Mouse (Mus musculus) liver, embryonic 16.5 days (tissue): ENCODE measurements around the gene Pde6c. TPM values are rescaled to one million over a fixed set of nuclear protein-coding genes. Genes with fewer than 3 reads are reported as not detected.

Source experiments
- ATAC-seq: fragments of 200-750 bp; cut with Nextera tagmentation; 2 replicates; pipeline ENCODE4 v1.8.0; 2017; ENCODE audit warnings: low read depth, mild to moderate bottlenecking, moderate number of reproducible peaks, moderate library complexity
- H3K27ac ChIP-seq: fragments of 300-500 bp; sonication (generic); 2 replicates; pipeline ENCODE4 v1.5.1; 2014; ENCODE audit warnings: mild to moderate bottlenecking, low read length
- H3K27me3 ChIP-seq: fragments of 300-500 bp; sonication (generic); 2 replicates; pipeline ENCODE4 v1.6.1; 2014; ENCODE audit warnings: low read depth, low read length, mixed read lengths; ENCODE audit not compliant: control insufficient read depth, insufficient read depth
- H3K36me3 ChIP-seq: fragments of 300-500 bp; sonication (generic); 2 replicates; pipeline ENCODE4 v1.6.1; 2014; ENCODE audit warnings: mild to moderate bottlenecking; ENCODE audit not compliant: control insufficient read depth, insufficient read depth
- H3K4me1 ChIP-seq: fragments of 300-500 bp; sonication (generic); 2 replicates; pipeline ENCODE4 v1.6.1; 2014; ENCODE audit warnings: low read depth, low read length, mixed read lengths; ENCODE audit not compliant: control insufficient read depth
- H3K4me2 ChIP-seq: fragments of 300-500 bp; sonication (generic); 2 replicates; pipeline ENCODE4 v1.6.1; 2014; ENCODE audit warnings: low read depth, low read length, mixed read lengths
- H3K4me3 ChIP-seq: fragments of 300-500 bp; sonication (generic); 2 replicates; pipeline ENCODE4 v1.5.1; 2014; ENCODE audit warnings: low read depth, mild to moderate bottlenecking, low read length
- H3K9ac ChIP-seq: fragments of 300-500 bp; sonication (generic); 2 replicates; pipeline ENCODE4 v1.6.1; 2014; ENCODE audit warnings: low read depth, low read length
- H3K9me3 ChIP-seq: fragments of 300-500 bp; sonication (generic); replicated peaks from 2 replicates; pipeline ENCODE4 v1.6.1; 2016; ENCODE audit warnings: low read length; ENCODE audit not compliant: control insufficient read depth
- WGBS: fragments of 180-500 bp; shearing (Covaris S2); extraction: QIAGEN DNeasy Blood & Tissue Kit; methylation state at CpG from one replicate; pipeline ENCODE4 v1.1.7; 2014; ENCODE audit not compliant: insufficient replicate concordance; 5-methylcytosine and 5-hydroxymethylcytosine counted together
- polyA plus RNA-seq: library from polyadenylated mRNA; unstranded; fragments of >200 nt; fragmentation: Nextera tagmentation; extraction: Ambion mirVana; gene quantifications from 2 replicates; pipeline ENCODE4 v1.2.1, GENCODE M21; 2015

The Pde6c gene
- polyA plus RNA-seq, 1 experiment from 2014 or later, result 7.1 TPM

GRCm38 (mm10) chr19:38125219-38125610 lies 7.4 kb upstream of the Pde6c start, which contains the start of gene Rbp4:
Gene Rbp4, minus strand, starts transcription at chr19:38125281.
- 41% methylated on average over 6 of the region's 6 CpGs for WGBS
- no peaks in the 10 kb centered on the region; the same call in 1 of the 2 replicates for H3K4me1 ChIP-seq
- H3K27me3 ChIP-seq, result peaks cover 20% of the 10 kb centered on the region
- ATAC-seq, result peak; percentile 52
- peak within 1 kb of the TSS; percentile 63 for H3K9ac ChIP-seq
- H3K9me3 ChIP-seq, result no peaks in the 10 kb centered on the region
- peak within 1 kb of the TSS; percentile 50 for H3K4me2 ChIP-seq
- peak within 1 kb of the TSS; percentile 96 for H3K27ac ChIP-seq
- H3K4me3 ChIP-seq, result peak within 1 kb of the TSS; percentile 51
- no peaks in the 10 kb centered on the region for H3K36me3 ChIP-seq

DNA sequence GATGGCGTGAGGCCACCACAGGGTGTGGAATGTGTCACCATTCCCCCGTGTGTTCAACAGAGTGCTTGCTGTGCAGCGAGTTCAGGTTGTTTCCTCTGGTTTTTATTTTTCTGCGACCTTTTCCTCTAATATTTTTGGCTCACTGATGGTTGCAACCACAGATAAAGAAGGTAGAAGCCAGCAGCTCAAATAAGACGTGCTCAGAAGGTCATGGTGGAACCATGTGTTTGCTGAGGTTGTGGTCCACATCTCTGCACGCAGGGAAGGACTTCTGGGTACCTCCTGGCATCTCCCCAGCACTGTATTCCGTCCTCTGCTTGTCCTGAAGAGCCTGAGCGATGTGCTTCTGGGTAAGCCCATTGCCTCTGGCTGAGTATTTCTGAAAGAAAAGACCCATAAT lies 5.9 kb upstream of the Pde6c start:
- Histone ChIP-seq H3K36me3 (no peaks in the 10 kb centered on the region), H3K27ac (no peak overlapping the region)

DNA sequence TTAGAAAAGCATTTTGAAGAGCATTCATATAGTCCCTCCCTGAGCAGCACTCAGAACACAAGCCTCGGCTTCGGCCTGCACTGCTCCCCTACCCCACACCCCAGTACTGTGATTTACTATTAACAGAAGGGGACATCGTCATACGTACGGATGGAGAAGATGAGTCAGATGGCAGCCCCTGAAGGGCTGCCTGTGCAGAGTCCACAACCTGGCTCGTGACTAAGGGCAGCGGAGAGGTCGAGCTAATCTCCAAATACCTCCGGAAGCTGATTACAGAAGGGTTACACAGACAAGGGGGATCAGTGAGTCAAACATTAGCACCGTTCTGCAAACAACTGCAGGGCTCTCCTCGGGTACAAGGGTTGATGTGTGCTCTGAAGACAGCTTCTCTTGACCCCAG lies 1.4 kb downstream of the Pde6c start:
- no peak overlapping the region for H3K4me3 ChIP-seq
- H3K9ac ChIP-seq, result no peak overlapping the region
- H3K36me3 ChIP-seq, result no peaks in the 10 kb centered on the region
- H3K4me2 ChIP-seq, result peak overlapping the region; percentile 27
- H3K27ac ChIP-seq, result peak overlapping the region; percentile 61
- peak; percentile 89 for ATAC-seq
- H3K9me3 ChIP-seq, result no peaks in the 10 kb centered on the region
- 42% methylated on average over 11 of the region's 11 CpGs for WGBS
- H3K4me1 ChIP-seq, result peaks cover 3% of the 10 kb centered on the region; the same call in 1 of the 2 replicates
- no peaks in the 10 kb centered on the region for H3K27me3 ChIP-seq

More for the DNA sequence above, 5.9 kb upstream of the Pde6c start:
- no peaks in the 10 kb centered on the region; the same call in 1 of the 2 replicates for H3K4me1 ChIP-seq
- H3K4me2 ChIP-seq, result no peak overlapping the region
- no peak overlapping the region for H3K4me3 ChIP-seq
- no peaks in the 10 kb centered on the region for H3K9me3 ChIP-seq
- ATAC-seq, result no peak
- H3K27me3 ChIP-seq, result peaks cover 20% of the 10 kb centered on the region
- H3K9ac ChIP-seq, result no peak overlapping the region
- WGBS, result 38% methylated on average over 8 of the region's 8 CpGs

- H3K27me3 ChIP-seq, result no peaks in the 10 kb centered on the region
- peaks cover 3% of the 10 kb centered on the region; the same call in 1 of the 2 replicates for H3K4me1 ChIP-seq
- no peak overlapping the region for H3K9ac ChIP-seq
- H3K27ac ChIP-seq, result peak overlapping the region; percentile 33; the same call in 1 of the 2 replicates
- H3K4me3 ChIP-seq, result no peak overlapping the region
- ATAC-seq, result no peak
- no peaks in the 10 kb centered on the region for H3K9me3 ChIP-seq
- WGBS, result 39% methylated on average over 6 of the region's 6 CpGs
- no peaks in the 10 kb centered on the region for H3K36me3 ChIP-seq
- H3K4me2 ChIP-seq, result no peak overlapping the region
These were observed 2.2 kb downstream of the Pde6c start for GRCm38 (mm10) chr19:38134806-38135205.

GRCm38 (mm10) chr19:38143540-38144271 lies 11.1 kb downstream of the Pde6c start:
- no peaks in the 10 kb centered on the region for H3K9me3 ChIP-seq
- no peaks in the 10 kb centered on the region for H3K27me3 ChIP-seq
- H3K4me3 ChIP-seq, result no peak overlapping the region
- no peaks in the 10 kb centered on the region for H3K36me3 ChIP-seq
- ATAC-seq, result no peak
- 31% methylated on average over 4 of the region's 4 CpGs for WGBS
- H3K27ac ChIP-seq, result no peak overlapping the region
- H3K4me1 ChIP-seq, result no peaks in the 10 kb centered on the region
- no peak overlapping the region for H3K4me2 ChIP-seq
- H3K9ac ChIP-seq, result no peak overlapping the region

GRCm38 (mm10) chr19:38156243-38156642 lies 23.7 kb downstream of the Pde6c start:
- Histone ChIP-seq H3K27me3 (no peaks in the 10 kb centered on the region), H3K9ac (no peak overlapping the region), H3K4me1 (no peaks in the 10 kb centered on the region), H3K27ac (no peak overlapping the region), H3K4me2 (no peak overlapping the region), H3K9me3 (no peaks in the 10 kb centered on the region), H3K36me3 (no peaks in the 10 kb centered on the region), H3K4me3 (no peak overlapping the region)
- ATAC-seq, result no peak
- 69% methylated on average over 1 of the region's 1 CpGs for WGBS

DNA sequence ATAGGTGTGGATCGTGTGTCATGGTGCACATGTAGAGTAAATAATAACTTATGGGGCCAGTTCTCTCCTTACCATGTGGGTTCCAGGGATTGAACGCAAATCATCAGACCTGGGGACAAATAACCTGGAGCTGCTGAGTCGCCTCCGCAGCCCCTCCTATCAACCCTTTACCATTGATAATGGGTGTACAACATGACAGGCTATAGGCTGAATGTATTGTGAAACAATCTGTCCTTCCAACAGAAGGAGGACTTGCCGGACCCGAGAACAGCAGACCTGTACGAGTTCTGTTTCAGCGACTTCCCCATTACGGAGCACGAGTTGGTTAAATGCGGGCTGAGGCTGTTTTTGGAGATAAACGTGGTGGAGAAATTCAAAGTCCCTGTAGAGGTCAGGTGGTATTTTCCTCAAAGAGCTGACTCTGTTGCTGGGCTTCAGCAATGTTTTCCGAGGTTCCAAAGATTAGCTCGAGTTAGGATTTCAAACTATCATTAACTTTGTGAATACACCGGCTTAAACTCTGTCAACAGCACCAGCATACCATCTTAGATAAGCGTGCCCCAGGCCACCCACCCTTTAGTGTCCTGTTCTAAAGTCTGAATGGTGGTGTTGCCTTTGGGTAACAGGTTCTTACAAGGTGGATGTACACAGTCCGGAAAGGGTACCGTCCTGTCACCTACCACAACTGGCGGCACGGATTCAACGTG lies 29.2 kb downstream of the Pde6c start:
- 57% methylated on average over 21 of the region's 21 CpGs for WGBS
- ATAC-seq, result peak; percentile 87
- peak overlapping the region; percentile 42 for H3K4me3 ChIP-seq

DNA sequence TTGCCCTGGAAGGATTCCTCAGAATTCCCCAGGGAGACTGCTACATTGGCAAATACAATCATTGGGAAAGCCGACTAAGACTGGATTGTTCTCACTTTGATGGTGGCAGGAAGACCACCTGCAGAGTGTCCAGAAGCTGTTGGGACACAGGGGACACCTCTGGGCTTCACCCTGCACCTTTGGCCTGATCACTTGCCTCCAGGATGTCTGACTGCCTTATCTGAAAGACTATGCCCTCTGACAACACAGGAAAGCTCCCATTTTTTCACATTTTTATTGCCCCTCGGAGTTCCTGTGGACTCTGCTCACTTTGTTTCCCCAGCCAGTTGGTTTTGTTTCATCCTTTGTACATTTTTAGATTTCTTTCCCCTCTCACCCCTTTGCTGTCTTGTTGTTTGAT lies 32.1 kb downstream of the Pde6c start:
- H3K9ac ChIP-seq, result no peak overlapping the region
- H3K9me3 ChIP-seq, result no peaks in the 10 kb centered on the region; the same call in 1 of the 2 replicates
- H3K4me1 ChIP-seq, result no peaks in the 10 kb centered on the region
- no peak overlapping the region for H3K4me3 ChIP-seq
- ATAC-seq, result peak; percentile 52
- H3K4me2 ChIP-seq, result no peak overlapping the region
- H3K27me3 ChIP-seq, result no peaks in the 10 kb centered on the region
- WGBS, result 21% methylated on average over 2 of the region's 2 CpGs
- H3K27ac ChIP-seq, result 0 out of 2 replicates have a peak overlapping the region, but pooled peaks have one; percentile 13
- H3K36me3 ChIP-seq, result peaks cover 3% of the 10 kb centered on the region

More for the DNA sequence above, 29.2 kb downstream of the Pde6c start:
- peak overlapping the region; percentile 31 for H3K4me2 ChIP-seq
- no peaks in the 10 kb centered on the region for H3K27me3 ChIP-seq
- no peak overlapping the region for H3K9ac ChIP-seq
- no peaks in the 10 kb centered on the region for H3K4me1 ChIP-seq
- H3K27ac ChIP-seq, result peak overlapping the region; percentile 86
- H3K36me3 ChIP-seq, result no peaks in the 10 kb centered on the region
- H3K9me3 ChIP-seq, result no peaks in the 10 kb centered on the region

GRCm38 (mm10) chr19:38179675-38180074 lies 47.1 kb downstream of the Pde6c start:
- Histone ChIP-seq H3K9me3 (no peaks in the 10 kb centered on the region), H3K27ac (no peak overlapping the region), H3K36me3 (peaks cover 3% of the 10 kb centered on the region), H3K9ac (no peak overlapping the region), H3K4me3 (no peak overlapping the region), H3K4me2 (no peak overlapping the region), H3K4me1 (no peaks in the 10 kb centered on the region), H3K27me3 (no peaks in the 10 kb centered on the region)
- ATAC-seq, result no peak
- 80% methylated on average over 9 of the region's 9 CpGs for WGBS
